Mouse (Mus musculus) hindbrain, postnatal 0 days (tissue): ENCODE results near the gene Adgrf3. TPM values are rescaled to one million over a fixed set of nuclear protein-coding genes. Genes with fewer than 3 reads are reported as not detected.

ENCODE experiments used
- ATAC-seq: fragments of 200-750 bp; cut with Nextera tagmentation; 2 replicates; pipeline ENCODE4 v1.8.0; 2017; ENCODE audit warnings: mild to moderate bottlenecking, moderate TSS enrichment, moderate library complexity
- DNase-seq: peaks from one replicate; pipeline ENCODE4 v3.0.0-alpha.2; 2015; ENCODE audit warnings: low spot score
- H3K27ac ChIP-seq: fragments of 300-500 bp; sonication (generic); 2 replicates; pipeline ENCODE4 v1.5.1; 2014; ENCODE audit warnings: mild to moderate bottlenecking
- H3K27me3 ChIP-seq: fragments of 300-500 bp; sonication (generic); 2 replicates; pipeline ENCODE4 v1.6.1; 2014; ENCODE audit warnings: low read length, mixed read lengths; ENCODE audit not compliant: insufficient read depth
- H3K36me3 ChIP-seq: fragments of 300-500 bp; sonication (generic); 2 replicates; pipeline ENCODE4 v1.6.1; 2014; ENCODE audit warnings: low read length, mixed read lengths; ENCODE audit not compliant: insufficient read depth
- H3K4me1 ChIP-seq: fragments of 300-500 bp; sonication (generic); 2 replicates; pipeline ENCODE4 v1.6.1; 2014; ENCODE audit warnings: antibody characterized with exemption, low read length, mixed read lengths; ENCODE audit not compliant: insufficient read depth
- H3K4me2 ChIP-seq: fragments of 300-500 bp; sonication (generic); 2 replicates; pipeline ENCODE4 v1.6.1; 2014; ENCODE audit warnings: low read depth, mild to moderate bottlenecking, low read length, moderate library complexity, mixed read lengths
- H3K4me3 ChIP-seq: fragments of 300-500 bp; sonication (generic); 2 replicates; pipeline ENCODE4 v1.5.1; 2014; ENCODE audit warnings: low read length
- H3K9ac ChIP-seq: fragments of 300-500 bp; sonication (generic); replicated peaks from 2 replicates; pipeline ENCODE4 v1.6.1; 2014; ENCODE audit warnings: mild to moderate bottlenecking, low read length, moderate library complexity, mixed read lengths
- H3K9me3 ChIP-seq: fragments of 300-500 bp; sonication (generic); 2 replicates; pipeline ENCODE4 v1.6.1; 2016; ENCODE audit warnings: low read length, mixed read lengths
- CTCF ChIP-seq: IDR thresholded peaks from 2 replicates; pipeline ENCODE4 v1.5.1; 2016; ENCODE audit warnings: antibody characterized with exemption, control low read depth, low read depth
- WGBS: fragments of 180-500 bp; shearing (Covaris S2); extraction: QIAGEN DNeasy Blood & Tissue Kit; methylation state at CpG from one replicate; pipeline ENCODE4 v1.1.7; 2014; 5-methylcytosine and 5-hydroxymethylcytosine counted together
- polyA plus RNA-seq: library from polyadenylated mRNA; unstranded; fragments of >200 nt; fragmentation: Nextera tagmentation; extraction: Ambion mirVana; gene quantifications from 2 replicates; pipeline ENCODE4 v1.2.1, GENCODE M21; 2015
- total RNA-seq: library from RNA; depleted of rRNA; stranded (reverse); fragments of >200 nt; gene quantifications from 2 replicates; pipeline ENCODE4 v1.2.3, GENCODE M21; 2014

Gene Adgrf3
- total and polyA plus RNA-seq, 2 experiments from 2014 or later = 0.37 TPM; not detected in 1

DNA sequence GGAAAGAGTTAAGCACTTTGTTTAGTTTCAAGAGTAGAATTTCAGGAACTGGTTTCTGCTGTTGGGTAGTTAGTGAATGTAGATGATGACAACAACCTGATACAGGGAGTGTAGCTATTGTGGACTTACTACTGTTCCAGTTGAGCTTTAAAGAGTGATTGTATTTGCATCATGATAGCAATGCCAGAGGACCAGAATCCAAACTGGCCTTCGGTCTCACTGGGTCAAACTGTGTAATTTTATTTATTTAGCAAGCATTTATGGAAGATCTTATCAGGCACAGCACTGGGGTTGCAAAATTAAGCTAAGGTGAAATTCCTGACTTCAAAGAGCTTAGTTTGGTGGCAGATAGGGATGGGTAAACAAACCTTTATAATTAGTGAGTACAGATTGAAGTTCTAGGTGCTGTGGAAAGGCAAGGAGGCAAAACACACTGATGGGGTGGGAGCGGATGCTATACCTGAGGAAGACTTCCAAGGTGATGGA lies 30.2 kb upstream of the Adgrf3 start:
- no peaks in the 10 kb centered on the region for H3K27me3 ChIP-seq
- peaks cover 21% of the 10 kb centered on the region; the same call in 1 of the 2 replicates for H3K4me1 ChIP-seq
- H3K9me3 ChIP-seq = no peaks in the 10 kb centered on the region
- ATAC-seq (no peak), DNase-seq (no peak)
- no peak overlapping the region for H3K27ac ChIP-seq
- no peaks in the 10 kb centered on the region for H3K36me3 ChIP-seq
- 100% methylated on average over 2 of the region's 2 CpGs for WGBS
- H3K9ac ChIP-seq = no peak overlapping the region
- H3K4me2 ChIP-seq = no peak overlapping the region
- TF ChIP-seq CTCF = no peak
- no peak overlapping the region for H3K4me3 ChIP-seq

DNA sequence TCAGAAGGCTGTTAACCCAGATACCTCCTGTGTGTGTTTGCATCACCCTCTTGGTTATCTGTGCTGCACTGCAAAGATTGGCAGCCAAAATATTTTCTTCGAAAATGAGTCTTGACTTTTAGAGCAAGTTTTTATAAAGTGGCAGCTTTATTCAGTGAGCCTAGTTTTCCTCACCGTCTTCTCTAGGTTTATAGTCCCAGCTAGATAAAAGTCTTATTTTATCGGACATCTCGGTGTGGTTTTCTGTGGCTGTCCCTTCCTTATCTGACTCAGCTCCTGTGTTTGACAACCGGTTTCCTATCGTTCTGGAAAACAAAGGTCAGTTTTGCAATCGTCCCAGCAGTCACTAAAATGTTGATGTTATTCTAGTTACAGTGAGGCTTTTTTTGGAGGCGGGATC lies 28.5 kb upstream of the Adgrf3 start:
- no peaks in the 10 kb centered on the region for H3K9me3 ChIP-seq
- peak overlapping the region; percentile 77; the same call in 1 of the 2 replicates for H3K9ac ChIP-seq
- H3K4me3 ChIP-seq = peak overlapping the region; percentile 90
- DNase-seq (no peak), ATAC-seq (no peak)
- 51% methylated on average over 8 of the region's 8 CpGs for WGBS
- H3K36me3 ChIP-seq = no peaks in the 10 kb centered on the region
- H3K4me2 ChIP-seq = peak overlapping the region; percentile 83
- no peak for TF ChIP-seq CTCF
- H3K27ac ChIP-seq = no peak overlapping the region
- peaks cover 21% of the 10 kb centered on the region; the same call in 1 of the 2 replicates for H3K4me1 ChIP-seq
- no peaks in the 10 kb centered on the region for H3K27me3 ChIP-seq

DNA sequence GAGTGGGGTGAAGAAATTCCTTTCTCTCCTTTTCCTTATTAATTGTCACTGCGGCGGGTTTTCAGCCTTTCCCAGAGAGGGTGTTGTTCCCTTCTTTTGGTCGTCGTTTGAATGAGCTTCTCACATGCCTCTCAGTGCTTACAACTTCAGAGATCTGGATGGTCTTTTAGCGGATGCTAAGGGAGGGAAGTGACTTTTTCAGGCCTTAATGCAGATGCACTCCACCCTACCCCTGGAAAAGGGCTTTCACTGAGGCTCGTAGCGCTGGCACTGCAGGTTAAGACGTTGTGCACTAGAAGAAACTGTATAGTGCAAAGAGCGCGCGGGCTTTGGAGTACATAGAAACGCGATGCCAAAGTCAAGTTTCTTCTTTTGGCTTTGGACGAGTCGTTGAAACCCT lies 27.5 kb upstream of the Adgrf3 start:
- WGBS = under 1% methylated on average over 15 of the region's 15 CpGs
- Histone ChIP-seq H3K27me3 (no peaks in the 10 kb centered on the region), H3K9ac (peak overlapping the region; percentile 77), H3K4me3 (peak overlapping the region; percentile 90), H3K27ac (peak overlapping the region; percentile 90), H3K4me1 (peaks cover 21% of the 10 kb centered on the region; the same call in 1 of the 2 replicates), H3K9me3 (no peaks in the 10 kb centered on the region), H3K4me2 (peak overlapping the region; percentile 83), H3K36me3 (no peaks in the 10 kb centered on the region)
- ATAC-seq (no peak), DNase-seq (peak; percentile 44)
- no peak for TF ChIP-seq CTCF

DNA sequence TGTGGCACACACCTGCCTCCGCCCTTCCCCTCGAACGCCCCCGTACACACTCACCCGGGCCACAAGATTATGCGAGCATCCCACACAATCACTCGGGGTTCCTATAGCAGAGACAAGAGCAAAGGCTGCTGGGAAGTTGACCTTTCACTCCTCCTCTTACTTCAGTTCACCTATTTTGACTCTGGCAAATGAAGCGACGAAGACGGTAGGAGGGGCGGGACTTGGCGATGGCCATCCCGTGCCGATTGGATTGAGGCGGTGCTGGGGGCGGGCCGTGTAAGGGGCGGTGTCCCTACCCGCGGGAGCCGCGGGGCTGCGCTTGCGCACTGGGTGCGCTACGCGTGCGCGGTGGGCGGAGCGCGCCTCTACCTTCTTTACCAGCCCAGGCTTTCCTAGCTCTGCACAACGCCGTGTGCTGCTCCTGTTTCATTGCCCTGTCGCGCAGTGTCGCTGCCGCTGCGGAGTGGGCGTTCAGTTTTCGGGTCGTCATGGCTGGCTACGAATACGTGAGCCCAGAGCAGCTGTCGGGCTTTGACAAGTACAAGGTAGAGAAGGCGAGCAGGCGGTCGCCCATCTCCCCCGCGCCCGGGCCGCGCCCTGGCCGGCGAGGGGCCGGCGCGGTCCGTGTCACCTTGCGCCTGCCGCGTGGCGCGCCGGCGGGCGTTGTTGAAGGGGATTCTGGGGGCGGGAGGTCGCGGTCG lies 26.9 kb upstream of the Adgrf3 start, which contains the start of gene Selenoi:
Selenoi (plus strand) TSS at position 311 of the 701 bp plus-strand sequence.
- TF ChIP-seq CTCF = no peak
- peak within 1 kb of the TSS; percentile 90 for H3K4me3 ChIP-seq
- peak; percentile 100 for ATAC-seq

DNA sequence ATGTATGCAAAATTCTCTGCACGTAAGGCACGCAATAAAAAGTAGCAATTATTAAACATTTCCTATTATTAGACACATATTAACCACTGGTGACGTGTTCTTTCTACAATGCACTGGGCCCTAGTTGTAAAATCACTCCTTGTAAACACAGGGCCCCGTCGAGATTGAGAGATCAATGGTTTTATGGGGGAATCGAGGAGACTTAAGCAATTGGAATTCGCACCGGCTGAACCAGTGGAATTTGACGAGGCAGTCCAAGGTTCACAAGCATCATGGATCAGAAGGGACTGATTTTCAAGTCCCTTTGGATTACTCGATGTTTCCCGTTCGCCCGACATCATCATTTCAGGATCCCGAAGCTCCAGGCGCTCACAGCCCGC lies 26.4 kb upstream of the Adgrf3 start:
- peak overlapping the region; percentile 77 for H3K9ac ChIP-seq
- no peak for TF ChIP-seq CTCF
- peak overlapping the region; percentile 90 for H3K4me3 ChIP-seq
- H3K36me3 ChIP-seq = no peaks in the 10 kb centered on the region
- H3K9me3 ChIP-seq = no peaks in the 10 kb centered on the region
- H3K4me1 ChIP-seq = peaks cover 21% of the 10 kb centered on the region; the same call in 1 of the 2 replicates
- peak overlapping the region; percentile 83 for H3K4me2 ChIP-seq
- H3K27ac ChIP-seq = peak overlapping the region; percentile 90
- H3K27me3 ChIP-seq = no peaks in the 10 kb centered on the region
- DNase-seq = no peak
- 35% methylated on average over 16 of the region's 16 CpGs for WGBS
- ATAC-seq = no peak

More for the DNA sequence above, 26.9 kb upstream of the Adgrf3 start, which contains the start of gene Selenoi:
- DNase-seq = peak; percentile 99
- WGBS = under 1% methylated on average over 67 of the region's 71 CpGs
- Histone ChIP-seq H3K27me3 (no peaks in the 10 kb centered on the region), H3K4me2 (peak within 1 kb of the TSS; percentile 83), H3K27ac (peak within 1 kb of the TSS; percentile 90), H3K36me3 (no peaks in the 10 kb centered on the region), H3K4me1 (peaks cover 21% of the 10 kb centered on the region; the same call in 1 of the 2 replicates), H3K9ac (peak within 1 kb of the TSS; percentile 77), H3K9me3 (no peaks in the 10 kb centered on the region)

DNA sequence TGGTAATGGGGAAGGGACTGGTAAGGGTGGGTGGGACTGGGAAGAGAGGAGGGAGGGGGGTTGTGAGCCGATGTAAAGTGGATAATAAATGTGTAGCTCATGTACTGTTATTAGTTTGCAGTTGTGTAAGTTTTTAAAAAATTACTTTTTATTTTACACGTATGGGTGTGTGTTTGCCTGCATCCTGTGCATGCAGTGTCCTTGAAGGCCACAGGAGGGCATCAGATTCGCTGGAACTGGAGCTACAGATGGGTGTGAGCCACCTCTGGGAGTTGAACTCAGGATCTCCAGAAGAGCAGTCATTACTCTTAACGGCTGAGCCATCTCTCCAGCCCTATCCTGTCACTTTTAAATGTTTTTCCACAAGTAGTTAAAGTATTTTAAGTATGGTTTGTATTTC lies 25.4 kb upstream of the Adgrf3 start:
- peak; percentile 61 for TF ChIP-seq CTCF
- Histone ChIP-seq H3K4me2 (no peak overlapping the region), H3K27me3 (no peaks in the 10 kb centered on the region), H3K4me1 (peaks cover 21% of the 10 kb centered on the region; the same call in 1 of the 2 replicates), H3K4me3 (no peak overlapping the region), H3K9me3 (no peaks in the 10 kb centered on the region), H3K27ac (no peak overlapping the region), H3K9ac (no peak overlapping the region), H3K36me3 (no peaks in the 10 kb centered on the region)
- DNase-seq (peak; percentile 34), ATAC-seq (no peak)
- 78% methylated on average over 4 of the region's 4 CpGs for WGBS

DNA sequence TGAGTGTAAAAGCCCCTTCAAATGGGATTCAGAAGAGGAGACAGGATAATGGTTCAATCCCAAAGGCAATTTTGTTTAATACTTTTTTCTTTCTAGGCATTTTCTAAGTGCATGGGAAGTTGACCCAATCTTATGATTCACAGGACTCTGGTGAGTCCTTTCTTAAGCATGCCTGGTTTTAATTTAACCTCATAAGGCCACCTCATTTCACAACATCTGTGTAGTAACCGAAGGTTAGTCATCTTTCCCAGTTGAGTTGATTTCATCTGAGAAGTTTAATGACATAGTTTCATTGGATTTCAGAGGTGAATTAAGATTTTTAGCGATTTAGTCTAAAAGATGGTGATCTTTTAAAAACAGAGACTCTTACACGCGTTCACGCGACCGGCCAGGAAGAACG lies 17.2 kb upstream of the Adgrf3 start:
- no peak overlapping the region for H3K4me3 ChIP-seq
- WGBS = 98% methylated on average over 8 of the region's 8 CpGs
- no peak for TF ChIP-seq CTCF
- no peak for DNase-seq
- no peaks in the 10 kb centered on the region for H3K27me3 ChIP-seq
- H3K27ac ChIP-seq = no peak overlapping the region
- H3K9me3 ChIP-seq = no peaks in the 10 kb centered on the region
- no peaks in the 10 kb centered on the region for H3K36me3 ChIP-seq
- no peak for ATAC-seq
- no peak overlapping the region for H3K9ac ChIP-seq
- no peak overlapping the region for H3K4me2 ChIP-seq
- no peaks in the 10 kb centered on the region for H3K4me1 ChIP-seq
